Mouse (Mus musculus) limb, embryonic 13.5 days (tissue): ENCODE data around the gene Lyl1. TPM values are rescaled to one million over a fixed set of nuclear protein-coding genes. Genes with fewer than 3 reads are reported as not detected.
A peak's percentile ranks its signal among the peaks of the same experiment; 100 is the strongest.

Experiments used
- ATAC-seq: fragments of 200-750 bp; cut with Nextera tagmentation; 2 replicates; pipeline ENCODE4 v1.8.0; 2017; ENCODE audit warnings: low read depth, moderate number of reproducible peaks, moderate TSS enrichment; ENCODE audit not compliant: low FRiP score
- H3K27ac ChIP-seq: fragments of 300-500 bp; sonication (generic); 2 replicates; pipeline ENCODE4 v1.5.1; 2015; ENCODE audit warnings: inconsistent platforms, mild to moderate bottlenecking, moderate library complexity
- H3K27me3 ChIP-seq: fragments of 300-500 bp; sonication (generic); 2 replicates; pipeline ENCODE4 v1.6.1; 2015; ENCODE audit warnings: mild to moderate bottlenecking, inconsistent platforms
- H3K36me3 ChIP-seq: fragments of 300-500 bp; sonication (generic); 2 replicates; pipeline ENCODE4 v1.6.1; 2015; ENCODE audit warnings: inconsistent platforms, mild to moderate bottlenecking, moderate library complexity
- H3K4me1 ChIP-seq: fragments of 300-500 bp; sonication (generic); 2 replicates; pipeline ENCODE4 v1.6.1; 2015; ENCODE audit warnings: inconsistent platforms
- H3K4me2 ChIP-seq: fragments of 300-500 bp; sonication (generic); replicated peaks from 2 replicates; pipeline ENCODE4 v1.6.1; 2015; ENCODE audit warnings: inconsistent platforms, mild to moderate bottlenecking, moderate library complexity
- H3K4me3 ChIP-seq: fragments of 300-500 bp; sonication (generic); 2 replicates; pipeline ENCODE4 v1.5.1; 2015; ENCODE audit warnings: moderate library complexity, mild to moderate bottlenecking, inconsistent platforms
- H3K9ac ChIP-seq: fragments of 300-500 bp; sonication (generic); 2 replicates; pipeline ENCODE4 v1.6.1; 2015; ENCODE audit warnings: mild to moderate bottlenecking, inconsistent platforms
- H3K9me3 ChIP-seq: fragments of 300-500 bp; sonication (generic); 2 replicates; pipeline ENCODE4 v1.6.1; 2016; ENCODE audit warnings: inconsistent platforms
- WGBS: fragments of 180-500 bp; shearing (Covaris S2); methylation state at CpG from one replicate; pipeline ENCODE4 v1.1.7; 2015; 5-methylcytosine and 5-hydroxymethylcytosine counted together
- polyA plus RNA-seq: library from polyadenylated mRNA; unstranded; fragments of >200 nt; fragmentation: Nextera tagmentation; extraction: Ambion mirVana; gene quantifications from 2 replicates; pipeline ENCODE4 v1.2.1, GENCODE M21; 2015

The Lyl1 gene
- polyA plus RNA-seq, 1 experiment from 2014 or later = 4.1 TPM

GRCm38 (mm10) chr8:84707267-84707883, 6.1 kb downstream of the Lyl1 start:
- peaks cover 81% of the 10 kb centered on the region for H3K4me1 ChIP-seq
- H3K36me3 ChIP-seq = peaks cover 29% of the 10 kb centered on the region
- peak overlapping the region; percentile 33; the same call in 1 of the 2 replicates for H3K27ac ChIP-seq
- H3K9ac ChIP-seq = peak overlapping the region; percentile 61
- peaks cover 60% of the 10 kb centered on the region for H3K27me3 ChIP-seq
- no peak for ATAC-seq
- H3K9me3 ChIP-seq = no peaks in the 10 kb centered on the region
- WGBS = 16% methylated on average over 22 of the region's 22 CpGs
- H3K4me3 ChIP-seq = peak overlapping the region; percentile 24
- peak overlapping the region; percentile 49 for H3K4me2 ChIP-seq

DNA sequence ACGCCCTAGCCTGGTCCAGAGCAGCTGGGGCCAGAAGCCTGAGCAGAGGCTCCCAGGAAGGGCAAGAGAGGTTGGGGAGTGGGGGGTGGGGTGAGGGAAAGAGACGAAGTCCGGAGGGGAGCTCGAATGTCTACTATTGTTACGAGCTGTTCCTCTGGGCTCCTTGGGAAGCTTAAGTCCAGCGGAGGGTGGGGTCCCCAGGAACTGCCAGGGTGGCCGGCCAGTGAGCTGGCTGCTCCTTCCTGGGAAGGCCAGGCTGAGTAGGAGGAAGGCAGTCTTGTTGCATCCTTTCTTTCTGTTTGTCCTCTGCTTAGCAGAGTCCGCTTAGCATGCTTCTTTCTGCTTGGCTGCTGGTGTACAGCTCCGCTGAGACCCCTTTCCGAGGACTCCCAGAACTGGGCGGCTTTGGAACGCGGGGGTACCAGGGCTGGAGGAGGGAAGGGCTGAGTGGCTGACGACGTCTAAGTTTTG, 6.8 kb downstream of the Lyl1 start:
- no peak overlapping the region; the same call in 1 of the 2 replicates for H3K27ac ChIP-seq
- 21% methylated on average over 15 of the region's 15 CpGs for WGBS
- peak overlapping the region; percentile 18; the same call in 1 of the 2 replicates for H3K4me3 ChIP-seq
- H3K9ac ChIP-seq = peak overlapping the region; percentile 61
- no peaks in the 10 kb centered on the region for H3K9me3 ChIP-seq
- peaks cover 29% of the 10 kb centered on the region for H3K36me3 ChIP-seq
- peaks cover 53% of the 10 kb centered on the region for H3K27me3 ChIP-seq
- peak overlapping the region; percentile 49 for H3K4me2 ChIP-seq
- ATAC-seq = no peak
- peaks cover 86% of the 10 kb centered on the region for H3K4me1 ChIP-seq

DNA sequence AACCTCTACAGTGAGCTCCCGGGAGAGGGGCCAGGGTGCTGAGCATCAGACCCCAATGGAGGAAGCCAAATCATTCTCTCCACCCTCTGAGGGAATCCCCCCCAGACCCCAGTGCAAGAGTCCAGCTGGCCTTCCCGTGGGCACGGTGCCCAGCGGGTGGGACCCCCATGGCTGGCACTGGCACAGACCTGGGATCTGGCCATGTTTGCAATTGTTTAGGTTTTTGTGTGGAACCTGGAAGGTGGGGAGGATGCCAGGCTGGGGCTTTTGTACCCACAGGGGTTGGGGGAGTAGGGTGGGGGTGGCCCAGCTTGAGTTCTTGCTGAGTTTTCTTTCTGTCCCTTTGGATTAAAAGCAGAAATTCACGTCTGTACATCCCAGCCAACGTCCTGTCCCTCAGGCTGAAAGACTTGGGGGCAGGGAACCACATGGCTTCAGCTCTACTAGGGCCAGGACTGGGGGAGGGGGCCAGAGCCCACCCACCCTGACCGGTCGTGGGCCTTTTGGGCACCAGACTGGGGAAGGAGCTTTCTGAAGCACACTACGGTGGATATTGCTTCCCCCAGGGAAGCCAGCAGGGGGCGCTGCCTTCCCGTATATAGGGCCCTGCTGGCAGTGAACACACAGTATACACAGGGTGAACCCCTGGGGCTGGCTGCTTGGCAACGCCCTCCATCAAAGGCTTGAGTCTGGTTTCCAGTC, 7.7 kb downstream of the Lyl1 start:
- Histone ChIP-seq H3K36me3 (peaks cover 36% of the 10 kb centered on the region), H3K27me3 (peaks cover 45% of the 10 kb centered on the region), H3K4me3 (no peak overlapping the region), H3K4me2 (no peak overlapping the region; the same call in 1 of the 2 replicates), H3K4me1 (peaks cover 90% of the 10 kb centered on the region), H3K27ac (peak overlapping the region; percentile 49; the same call in 1 of the 2 replicates), H3K9me3 (no peaks in the 10 kb centered on the region), H3K9ac (peak overlapping the region; percentile 35)
- peak; percentile 13; the same call in 1 of the 2 replicates for ATAC-seq
- 16% methylated on average over 12 of the region's 12 CpGs for WGBS

DNA sequence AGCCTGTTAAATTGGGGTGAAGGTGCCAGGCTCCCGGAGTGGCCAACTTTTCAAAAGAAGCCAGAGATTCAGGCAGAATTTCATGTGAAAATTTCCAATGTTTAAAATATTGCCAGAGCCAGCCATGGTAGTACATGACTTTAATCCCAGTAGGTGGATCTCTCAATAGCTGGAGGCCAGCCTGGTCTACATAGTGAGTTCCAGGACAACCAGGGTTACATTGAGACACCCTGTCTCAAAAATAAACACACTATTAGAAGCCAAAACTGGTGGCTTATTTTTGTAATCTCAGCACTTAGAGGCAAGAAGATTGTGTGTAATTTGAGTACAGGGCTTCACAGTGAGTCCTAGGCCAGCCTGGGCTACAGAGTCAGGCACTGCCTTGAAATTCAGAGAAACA, 8.7 kb downstream of the Lyl1 start:
- 86% methylated on average over 1 of the region's 1 CpGs for WGBS
- Histone ChIP-seq H3K9ac (no peak overlapping the region), H3K27me3 (peaks cover 35% of the 10 kb centered on the region), H3K27ac (peak overlapping the region; percentile 49; the same call in 1 of the 2 replicates), H3K9me3 (no peaks in the 10 kb centered on the region), H3K36me3 (peaks cover 40% of the 10 kb centered on the region), H3K4me3 (no peak overlapping the region), H3K4me2 (no peak overlapping the region), H3K4me1 (peaks cover 92% of the 10 kb centered on the region)
- no peak for ATAC-seq

GRCm38 (mm10) chr8:84711312-84711711, 10.1 kb downstream of the Lyl1 start:
- H3K27me3 ChIP-seq = peaks cover 25% of the 10 kb centered on the region
- no peak for ATAC-seq
- H3K4me3 ChIP-seq = 0 out of 2 replicates have a peak overlapping the region, but pooled peaks have one; percentile 1
- peaks cover 48% of the 10 kb centered on the region for H3K36me3 ChIP-seq
- peak overlapping the region; percentile 46 for H3K9ac ChIP-seq
- peak overlapping the region; percentile 49 for H3K4me2 ChIP-seq
- WGBS = 42% methylated on average over 3 of the region's 3 CpGs
- H3K27ac ChIP-seq = peak overlapping the region; percentile 97
- no peaks in the 10 kb centered on the region for H3K9me3 ChIP-seq
- peaks cover 92% of the 10 kb centered on the region for H3K4me1 ChIP-seq

DNA sequence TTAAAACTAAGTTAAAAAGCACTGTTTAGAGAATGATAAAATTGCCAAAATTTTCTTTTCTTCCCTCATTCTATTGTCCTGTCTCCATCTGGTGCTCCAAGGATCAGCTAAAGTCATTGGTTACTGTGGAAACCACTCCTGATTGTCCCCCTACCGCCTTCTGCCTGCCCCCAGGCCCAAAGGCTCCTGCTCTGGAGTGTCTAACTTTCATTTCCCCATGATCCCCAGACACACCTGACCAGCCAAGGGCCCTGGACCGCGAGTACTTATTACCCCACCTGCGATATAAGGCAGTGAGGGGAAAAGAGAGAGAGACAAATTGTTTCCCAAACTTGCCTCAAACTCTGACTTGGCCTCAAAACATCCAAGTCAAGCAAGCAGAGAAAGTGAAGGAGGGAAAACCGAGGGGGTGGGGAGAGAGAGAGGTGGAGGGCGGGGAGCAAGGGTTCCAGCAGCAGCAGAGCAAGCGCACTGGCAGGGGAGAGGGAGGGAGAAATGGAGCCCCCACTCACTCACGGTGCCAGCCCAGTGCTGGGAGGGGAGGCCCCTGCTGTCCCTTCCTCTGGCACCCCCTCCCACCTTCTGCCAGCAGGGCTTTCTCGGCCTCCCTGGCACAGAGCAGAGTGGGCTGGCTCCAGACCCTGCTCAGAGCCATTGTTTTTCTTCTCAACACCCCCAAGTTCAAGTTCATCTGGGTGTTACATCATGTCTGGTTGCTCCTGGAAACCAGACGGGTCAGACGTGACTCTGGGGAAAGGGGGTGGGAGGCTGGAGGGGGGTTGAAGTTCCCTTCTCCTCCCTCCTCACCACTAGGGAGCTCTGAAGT, 10.9 kb downstream of the Lyl1 start:
- Histone ChIP-seq H3K9ac (peak overlapping the region; percentile 46; the same call in 1 of the 2 replicates), H3K4me2 (peak overlapping the region; percentile 49), H3K4me3 (peak overlapping the region; percentile 12; the same call in 1 of the 2 replicates), H3K4me1 (peaks cover 92% of the 10 kb centered on the region), H3K27ac (peak overlapping the region; percentile 97), H3K9me3 (no peaks in the 10 kb centered on the region), H3K27me3 (peaks cover 17% of the 10 kb centered on the region), H3K36me3 (peaks cover 52% of the 10 kb centered on the region)
- 6% methylated on average over 11 of the region's 11 CpGs for WGBS
- peak; percentile 90 for ATAC-seq

DNA sequence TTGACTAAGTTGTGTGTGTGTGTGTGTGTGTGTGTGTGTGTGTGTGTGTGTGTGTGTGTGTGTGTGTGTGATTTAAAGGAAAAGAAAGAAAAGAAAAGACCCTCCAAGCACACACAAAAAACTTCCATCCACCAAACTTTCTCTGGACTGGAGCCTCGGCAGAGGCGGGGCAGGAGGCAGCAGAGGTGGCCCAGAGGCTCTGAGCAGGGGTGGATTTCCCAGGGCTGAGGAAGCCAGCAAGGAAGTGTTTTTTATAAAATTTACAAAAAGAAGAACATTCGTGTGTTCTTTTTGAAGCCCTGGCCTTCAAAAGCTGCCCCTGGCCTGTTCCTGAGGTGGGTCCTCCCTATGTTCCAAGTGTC, 11.5 kb downstream of the Lyl1 start:
- Histone ChIP-seq H3K9me3 (no peaks in the 10 kb centered on the region), H3K9ac (peak overlapping the region; percentile 45; the same call in 1 of the 2 replicates), H3K4me3 (no peak overlapping the region), H3K27ac (peak overlapping the region; percentile 97), H3K4me1 (peaks cover 92% of the 10 kb centered on the region), H3K4me2 (peak overlapping the region; percentile 15; the same call in 1 of the 2 replicates), H3K36me3 (peaks cover 52% of the 10 kb centered on the region), H3K27me3 (peaks cover 11% of the 10 kb centered on the region)
- 20% methylated on average over 3 of the region's 3 CpGs for WGBS
- ATAC-seq = peak; percentile 58

- peak overlapping the region; percentile 15; the same call in 1 of the 2 replicates for H3K4me2 ChIP-seq
These were observed 12.1 kb downstream of the Lyl1 start for GRCm38 (mm10) chr8:84713381-84713780.

GRCm38 (mm10) chr8:84714161-84714560, 12.9 kb downstream of the Lyl1 start:
- Histone ChIP-seq H3K4me2 (no peak overlapping the region), H3K27ac (peak overlapping the region; percentile 97), H3K27me3 (no peaks in the 10 kb centered on the region; the same call in 1 of the 2 replicates), H3K36me3 (peaks cover 58% of the 10 kb centered on the region), H3K9ac (peak overlapping the region; percentile 45), H3K4me3 (no peak overlapping the region), H3K4me1 (peaks cover 92% of the 10 kb centered on the region), H3K9me3 (no peaks in the 10 kb centered on the region)
- WGBS = 62% methylated on average over 4 of the region's 4 CpGs
- ATAC-seq = no peak

More at GRCm38 (mm10) chr8:84713381-84713780, 12.1 kb downstream of the Lyl1 start:
- no peak overlapping the region for H3K4me3 ChIP-seq
- peak overlapping the region; percentile 45 for H3K9ac ChIP-seq
- no peak for ATAC-seq
- H3K36me3 ChIP-seq = peaks cover 50% of the 10 kb centered on the region
- peak overlapping the region; percentile 97 for H3K27ac ChIP-seq
- no peaks in the 10 kb centered on the region for H3K9me3 ChIP-seq
- peaks cover 91% of the 10 kb centered on the region for H3K4me1 ChIP-seq
- peaks cover 5% of the 10 kb centered on the region for H3K27me3 ChIP-seq
- WGBS = 40% methylated on average over 4 of the region's 4 CpGs

DNA sequence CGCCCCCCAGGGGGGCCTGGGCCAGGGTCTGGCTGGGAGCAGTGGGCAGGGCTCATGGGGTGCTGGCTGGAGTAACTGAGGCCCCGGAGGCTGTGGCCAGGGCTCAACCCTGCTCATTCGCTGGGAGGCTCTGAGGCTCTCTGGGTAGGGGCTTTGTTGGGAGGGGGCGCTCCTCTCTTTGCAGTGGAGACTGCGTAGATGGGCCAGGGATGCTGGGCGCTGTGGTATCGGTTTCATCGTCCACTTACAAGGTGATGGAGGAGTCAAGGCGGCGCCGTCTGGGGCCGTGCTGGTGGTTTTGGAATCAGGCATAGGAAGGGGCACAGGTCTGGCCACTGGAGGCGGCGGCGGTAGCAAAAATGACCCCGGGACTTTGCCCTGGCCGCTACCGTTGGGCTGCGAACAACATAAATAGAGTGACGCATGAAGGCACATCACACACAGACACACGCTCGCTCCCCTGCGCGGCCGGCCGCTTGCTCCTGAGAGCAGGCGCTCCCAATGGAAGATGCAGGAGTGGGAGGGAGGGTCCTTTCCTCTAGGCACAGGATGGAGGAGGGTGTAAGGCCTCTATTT, 14.7 kb downstream of the Lyl1 start:
- Histone ChIP-seq H3K4me2 (peak overlapping the region; percentile 21; the same call in 1 of the 2 replicates), H3K4me1 (peaks cover 90% of the 10 kb centered on the region), H3K27me3 (no peaks in the 10 kb centered on the region; the same call in 1 of the 2 replicates), H3K27ac (peak overlapping the region; percentile 90; the same call in 1 of the 2 replicates), H3K36me3 (peaks cover 73% of the 10 kb centered on the region), H3K4me3 (no peak overlapping the region), H3K9ac (peak overlapping the region; percentile 39), H3K9me3 (no peaks in the 10 kb centered on the region)
- ATAC-seq = no peak
- WGBS = 9% methylated on average over 27 of the region's 27 CpGs

- peak overlapping the region; percentile 39; the same call in 1 of the 2 replicates for H3K9ac ChIP-seq
These were observed 15.5 kb downstream of the Lyl1 start for GRCm38 (mm10) chr8:84716790-84717189.

More at GRCm38 (mm10) chr8:84716790-84717189, 15.5 kb downstream of the Lyl1 start:
- Histone ChIP-seq H3K9me3 (no peaks in the 10 kb centered on the region), H3K27me3 (no peaks in the 10 kb centered on the region; the same call in 1 of the 2 replicates), H3K4me3 (no peak overlapping the region), H3K27ac (peak overlapping the region; percentile 90), H3K4me1 (peaks cover 90% of the 10 kb centered on the region), H3K4me2 (no peak overlapping the region), H3K36me3 (peaks cover 77% of the 10 kb centered on the region)
- no peak for ATAC-seq
- 64% methylated on average over 11 of the region's 11 CpGs for WGBS
